Mouse (Mus musculus) retina, postnatal 1 day (tissue): ENCODE results near the gene Hsd3b4.
"Not testable (repeated sequence)": the region's sequence is repeated elsewhere in the genome, so short reads cannot be mapped to it uniquely, and the experiment has no call there.

Source experiments
- DNase-seq: peaks from one replicate; pipeline ENCODE4 v3.0.0-alpha.2; 2012

Hsd3b4 gene

GRCm38 (mm10) chr3:98510414-98510813, at the start of gene Hsd3b4:
TSS of gene Hsd3b4 (minus strand) at chr3:98510514.
- DNase-seq: not testable (repeated sequence)

DNA sequence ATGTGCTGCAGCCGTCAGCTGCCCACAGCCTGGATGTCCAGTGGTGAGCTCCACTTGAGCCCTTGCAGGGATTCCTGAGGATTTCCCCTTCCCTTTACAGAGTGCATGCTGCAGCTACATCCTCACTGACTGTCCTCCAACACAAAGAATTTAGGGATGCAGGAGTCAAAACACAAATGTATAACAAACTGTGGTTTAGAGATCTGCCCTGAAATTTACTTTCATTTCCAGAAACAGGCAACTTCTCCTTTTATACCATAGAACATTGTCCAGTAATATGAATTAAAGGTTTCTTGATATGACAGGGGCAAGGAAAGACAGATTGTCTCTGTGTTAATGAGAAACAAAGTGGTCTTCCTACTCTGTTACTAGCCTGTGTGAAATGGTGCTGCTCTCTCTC, 40.5 kb upstream of the Hsd3b4 start:
- not testable (repeated sequence) for DNase-seq

GRCm38 (mm10) chr3:98550215-98550614, 39.9 kb upstream of the Hsd3b4 start:
- DNase-seq: not testable (repeated sequence)

DNA sequence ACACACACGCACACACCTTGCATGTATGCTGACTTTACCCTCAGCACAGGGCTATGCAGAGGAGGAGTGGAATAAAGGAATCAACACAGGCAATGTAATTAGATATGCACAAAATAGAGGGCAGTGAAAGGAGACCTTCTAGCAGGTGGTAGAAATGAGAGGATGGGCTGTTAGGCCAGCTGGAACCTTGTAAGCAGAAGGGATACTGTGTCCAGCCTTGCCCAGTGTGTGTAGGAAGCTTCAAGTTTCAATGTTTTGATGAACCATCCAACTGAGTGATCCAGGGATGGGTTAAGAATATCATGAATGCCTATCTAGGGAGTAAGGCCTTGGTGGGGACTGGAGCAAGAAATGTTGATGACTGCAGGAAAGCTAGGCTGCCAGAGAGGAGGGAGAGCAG, 38.2 kb upstream of the Hsd3b4 start:
- DNase-seq: not testable (repeated sequence)

DNA sequence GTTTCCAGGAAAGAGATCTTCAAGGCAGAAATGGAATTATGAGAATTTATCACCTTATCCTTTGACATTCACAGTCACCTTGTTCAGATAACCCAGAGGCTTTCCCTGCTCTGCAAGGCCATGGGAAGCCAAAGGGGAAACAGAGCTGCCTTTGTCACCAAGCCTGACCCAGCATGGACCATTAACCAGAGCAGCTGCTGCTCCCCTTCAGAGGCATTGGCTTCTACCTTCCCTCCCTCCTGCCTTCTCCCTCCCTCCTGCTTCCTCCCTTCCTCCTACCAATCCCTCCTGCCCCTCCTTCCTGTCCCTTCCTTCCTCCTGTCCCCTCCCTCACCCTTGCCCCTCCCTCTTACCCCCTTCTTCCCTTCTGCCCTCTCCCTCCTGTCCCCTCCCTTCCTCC, 37.3 kb upstream of the Hsd3b4 start:
- not testable (repeated sequence) for DNase-seq

GRCm38 (mm10) chr3:98524978-98525377, 14.7 kb upstream of the Hsd3b4 start:
- not testable (repeated sequence) for DNase-seq

- not testable (repeated sequence) for DNase-seq
These were observed 14.2 kb upstream of the Hsd3b4 start for GRCm38 (mm10) chr3:98524552-98524951.

DNA sequence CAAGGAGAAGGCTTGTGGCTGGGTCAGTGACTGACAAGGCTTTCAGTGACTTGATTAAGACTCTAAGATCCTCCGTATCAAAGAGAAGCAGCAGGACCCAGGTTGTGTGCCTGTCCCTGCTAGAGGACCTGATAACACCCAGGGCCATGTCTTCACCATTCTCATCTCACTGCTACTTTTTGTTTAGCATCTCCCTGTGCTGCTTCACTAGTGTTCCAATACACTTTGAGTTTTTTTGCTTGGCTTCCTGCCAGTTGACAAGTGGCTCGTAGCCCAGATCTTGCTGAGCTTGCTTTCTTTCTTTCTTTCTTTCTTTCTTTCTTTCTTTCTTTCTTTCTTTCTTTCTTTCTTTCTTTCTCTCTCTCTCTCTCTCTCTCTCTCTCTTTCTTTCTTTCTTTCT, 12.5 kb upstream of the Hsd3b4 start:
- not testable (repeated sequence) for DNase-seq

DNA sequence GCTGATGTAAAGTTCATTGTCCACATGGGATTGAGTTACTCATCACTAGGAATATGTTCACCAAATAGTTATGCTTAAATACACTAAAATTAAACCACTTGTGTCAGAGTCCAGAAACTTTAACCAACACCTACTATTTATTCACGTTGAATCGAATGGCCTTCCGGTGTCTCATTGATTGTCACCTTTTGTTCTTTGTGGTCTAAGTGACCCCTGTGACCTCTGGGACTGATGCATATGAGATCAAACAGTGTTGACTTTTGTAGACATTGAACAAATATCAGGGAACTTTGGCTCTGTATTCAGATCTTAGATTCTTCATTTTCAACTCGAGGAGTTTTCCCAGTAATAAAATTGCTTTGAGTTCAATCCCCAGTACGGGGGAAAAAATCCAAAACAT, 3.1 kb downstream of the Hsd3b4 start:
- not testable (repeated sequence) for DNase-seq

GRCm38 (mm10) chr3:98497401-98497800, 12.9 kb downstream of the Hsd3b4 start:
- not testable (repeated sequence) for DNase-seq

- not testable (repeated sequence) for DNase-seq
These were observed 13.6 kb downstream of the Hsd3b4 start for GRCm38 (mm10) chr3:98496762-98497161.

DNA sequence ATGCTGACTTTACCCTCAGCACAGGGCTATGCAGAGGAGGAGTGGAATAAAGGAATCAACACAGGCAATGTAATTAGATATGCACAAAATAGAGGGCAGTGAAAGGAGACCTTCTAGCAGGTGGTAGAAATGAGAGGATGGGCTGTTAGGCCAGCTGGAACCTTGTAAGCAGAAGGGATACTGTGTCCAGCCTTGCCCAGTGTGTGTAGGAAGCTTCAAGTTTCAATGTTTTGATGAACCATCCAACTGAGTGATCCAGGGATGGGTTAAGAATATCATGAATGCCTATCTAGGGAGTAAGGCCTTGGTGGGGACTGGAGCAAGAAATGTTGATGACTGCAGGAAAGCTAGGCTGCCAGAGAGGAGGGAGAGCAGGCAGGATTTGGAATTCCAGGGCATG, 15.3 kb downstream of the Hsd3b4 start:
- DNase-seq: not testable (repeated sequence)

DNA sequence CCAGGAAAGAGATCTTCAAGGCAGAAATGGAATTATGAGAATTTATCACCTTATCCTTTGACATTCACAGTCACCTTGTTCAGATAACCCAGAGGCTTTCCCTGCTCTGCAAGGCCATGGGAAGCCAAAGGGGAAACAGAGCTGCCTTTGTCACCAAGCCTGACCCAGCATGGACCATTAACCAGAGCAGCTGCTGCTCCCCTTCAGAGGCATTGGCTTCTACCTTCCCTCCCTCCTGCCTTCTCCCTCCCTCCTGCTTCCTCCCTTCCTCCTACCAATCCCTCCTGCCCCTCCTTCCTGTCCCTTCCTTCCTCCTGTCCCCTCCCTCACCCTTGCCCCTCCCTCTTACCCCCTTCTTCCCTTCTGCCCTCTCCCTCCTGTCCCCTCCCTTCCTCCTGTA, 16.1 kb downstream of the Hsd3b4 start:
- DNase-seq: not testable (repeated sequence)

GRCm38 (mm10) chr3:98471499-98471898, 38.8 kb downstream of the Hsd3b4 start:
- DNase-seq: not testable (repeated sequence)

GRCm38 (mm10) chr3:98471057-98471456, 39.3 kb downstream of the Hsd3b4 start:
- DNase-seq: not testable (repeated sequence)

- not testable (repeated sequence) for DNase-seq
These were observed 41.0 kb downstream of the Hsd3b4 start for GRCm38 (mm10) chr3:98469323-98469722.

- not testable (repeated sequence) for DNase-seq
These were observed 53.3 kb downstream of the Hsd3b4 start, which contains the start of gene Gm4450 for GRCm38 (mm10) chr3:98457026-98457425. TSS of gene Gm4450 (minus strand) at chr3:98457126.

GRCm38 (mm10) chr3:98453786-98454185, 56.5 kb downstream of the Hsd3b4 start:
- DNase-seq: not testable (repeated sequence)
